Mouse (Mus musculus): ENCODE measurements around the gene Hcfc1r1.

DNA sequence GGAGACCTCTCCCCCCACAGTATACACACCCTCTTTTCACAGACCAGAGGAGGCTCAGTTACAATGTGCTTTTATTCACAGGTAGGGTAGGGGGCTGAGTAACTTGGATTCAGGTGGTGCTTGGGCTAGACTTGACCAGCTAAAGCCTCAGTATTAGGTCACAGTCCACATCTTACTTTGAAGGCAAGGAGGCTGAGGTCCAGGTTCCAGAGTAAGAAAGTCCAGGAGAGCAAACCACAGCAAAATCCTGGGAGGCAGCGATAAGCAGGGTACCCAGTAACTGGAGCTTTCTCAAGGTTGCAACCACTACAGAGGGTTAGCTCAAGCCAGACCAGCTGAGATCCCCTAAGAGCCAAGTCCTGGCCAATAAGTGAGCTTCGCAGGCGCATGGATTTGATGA, 9.1 kb downstream of the Hcfc1r1 start:
- TF ChIP-seq CTCF (IDR thresholded peaks at IDR 0.05; ENCODE audit: low read depth) (no peak), EP300 (IDR thresholded peaks at IDR 0.05; ENCODE audit: low read depth) (no peak)
